Mouse (Mus musculus): Measurements from ENCODE around the gene Tmem217. TPM values are rescaled to one million over a fixed set of nuclear protein-coding genes. Genes with fewer than 3 reads are reported as not detected.
"Not testable (repeated sequence)": the region's sequence is repeated elsewhere in the genome, so short reads cannot be mapped to it uniquely, and the experiment has no call there.

Tmem217 gene
- total RNA-seq, 1 experiment = 0.31 TPM

DNA sequence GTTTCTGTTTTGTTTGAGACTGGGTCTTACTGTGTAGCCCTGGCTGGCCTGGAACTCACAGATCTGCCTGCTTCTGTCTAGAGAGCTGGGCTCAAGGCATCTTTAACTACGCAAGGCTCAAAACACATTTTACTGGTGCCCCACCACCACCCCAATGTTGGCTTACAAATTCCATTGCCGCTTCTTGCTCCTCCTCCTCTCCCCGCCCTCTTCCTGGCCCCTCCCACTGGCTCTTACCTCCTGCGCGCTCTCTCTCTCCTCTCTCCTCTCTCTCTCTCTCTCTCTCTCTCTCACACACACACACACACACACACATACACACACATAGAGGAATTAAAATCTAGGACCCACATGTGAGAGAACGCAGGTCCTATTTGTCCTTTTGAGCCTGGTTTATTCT, 21.7 kb downstream of the Tmem217 start:
- no peak overlapping the region for H3K9ac ChIP-seq (ENCODE audit: insufficient read depth, low read depth, low read length, poor library complexity, severe bottlenecking)
- H3K4me3 ChIP-seq (ENCODE audit: insufficient read depth in 1 of 2, low read depth in 1 of 2, low read length in 2 of 2, poor library complexity in 1 of 2, severe bottlenecking in 1 of 2) = no peak overlapping the region
- no peak for DNase-seq (ENCODE audit: low read depth, low spot score)
- no peak overlapping the region for H3K27ac ChIP-seq (ENCODE audit: insufficient read depth, low read depth, low read length, poor library complexity, severe bottlenecking)
- peaks cover 2 to 13% of the 10 kb centered on the region in 2 experiments; a peak in 2 of 4 replicates for H3K4me1 ChIP-seq (ENCODE audit: control insufficient read depth in 2 of 2, insufficient read depth in 2 of 2, low read length in 2 of 2, poor library complexity in 1 of 2)
- TF ChIP-seq ZNF384 (IDR thresholded peaks at IDR 0.05; ENCODE audit: low read depth, low read length) (no peak), HCFC1 (IDR thresholded peaks at IDR 0.05; ENCODE audit: borderline replicate concordance, insufficient read depth, low read length) (no peak), MAFK (IDR thresholded peaks at IDR 0.05; ENCODE audit: insufficient read depth, low read depth, low read length) (no peak), ZC3H11A (IDR thresholded peaks at IDR 0.05; ENCODE audit: borderline replicate concordance, low read depth, low read length) (no peak), CHD2 (IDR thresholded peaks at IDR 0.05; ENCODE audit: low read depth, low read length) (no peak)
- in situ Hi-C loops (cut with MboI; ENCODE audit: low sequenced_read_pairs in 2 of 2, unreplicated experiment in 2 of 2) = no loop called here
- H3K36me3 ChIP-seq (ENCODE audit: control insufficient read depth, insufficient read depth, low read length, poor library complexity, severe bottlenecking) = no peaks in the 10 kb centered on the region
- H3K9me3 ChIP-seq (ENCODE audit: control insufficient read depth, insufficient read depth, low read depth, low read length) = no peaks in the 10 kb centered on the region

DNA sequence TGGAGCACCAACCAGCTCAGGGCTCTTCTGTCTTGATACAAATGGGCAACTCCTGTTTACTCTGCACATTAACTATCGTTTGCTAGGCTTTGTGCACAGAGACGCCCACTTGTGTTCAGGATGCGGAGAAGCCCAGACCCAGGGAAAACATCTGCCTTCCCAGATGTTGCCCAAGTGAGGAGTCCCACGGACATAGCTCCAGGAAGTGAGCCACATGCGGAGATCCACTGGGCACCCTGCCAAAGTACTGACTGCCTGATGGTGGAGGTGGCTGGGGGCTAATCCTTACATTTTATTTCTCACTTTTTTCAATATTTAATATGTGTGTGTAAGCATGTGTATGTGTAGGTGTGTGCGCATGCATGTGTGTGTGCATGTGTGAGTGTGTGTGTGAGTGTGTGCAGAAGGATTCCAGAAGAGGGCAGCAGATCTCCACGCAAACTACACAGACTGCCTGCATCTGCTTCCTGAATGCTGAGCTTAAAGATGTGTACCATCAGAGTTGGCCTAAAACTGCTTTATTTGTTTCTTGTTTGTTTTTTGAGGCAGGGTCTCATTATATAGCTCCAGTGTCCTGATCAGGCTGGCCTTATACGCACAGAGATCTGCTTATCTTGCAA, 23.5 kb downstream of the Tmem217 start:
- Histone ChIP-seq H3K9me3 (ENCODE audit: control insufficient read depth, insufficient read depth, low read depth, low read length) (no peaks in the 10 kb centered on the region), H3K36me3 (ENCODE audit: control insufficient read depth, insufficient read depth, low read length, poor library complexity, severe bottlenecking) (no peaks in the 10 kb centered on the region), H3K27ac (ENCODE audit: insufficient read depth, low read depth, low read length, poor library complexity, severe bottlenecking) (no peak overlapping the region), H3K4me1 (ENCODE audit: control insufficient read depth in 2 of 2, insufficient read depth in 2 of 2, low read length in 2 of 2, poor library complexity in 1 of 2) (peaks cover 0 to 13% of the 10 kb centered on the region in 2 experiments; a peak in 2 of 4 replicates), H3K9ac (ENCODE audit: insufficient read depth, low read depth, low read length, poor library complexity, severe bottlenecking) (no peak overlapping the region), H3K4me3 (ENCODE audit: insufficient read depth in 1 of 2, low read depth in 1 of 2, low read length in 2 of 2, poor library complexity in 1 of 2, severe bottlenecking in 1 of 2) (no peak overlapping the region)
- in situ Hi-C loops (cut with MboI; ENCODE audit: low sequenced_read_pairs in 2 of 2, unreplicated experiment in 2 of 2) = no loop called here
- DNase-seq (ENCODE audit: low read depth, low spot score) = no peak
- TF ChIP-seq ZC3H11A (IDR thresholded peaks at IDR 0.05; ENCODE audit: borderline replicate concordance, low read depth, low read length) = peak; percentile 19; the same call in 1 of the 2 replicates
- TF ChIP-seq ZNF384 (IDR thresholded peaks at IDR 0.05; ENCODE audit: low read depth, low read length) = no peak
- no peak for TF ChIP-seq MAFK (IDR thresholded peaks at IDR 0.05; ENCODE audit: insufficient read depth, low read depth, low read length)
- TF ChIP-seq CHD2 (IDR thresholded peaks at IDR 0.05; ENCODE audit: low read depth, low read length) = no peak
- TF ChIP-seq HCFC1 (IDR thresholded peaks at IDR 0.05; ENCODE audit: borderline replicate concordance, insufficient read depth, low read length) = no peak

DNA sequence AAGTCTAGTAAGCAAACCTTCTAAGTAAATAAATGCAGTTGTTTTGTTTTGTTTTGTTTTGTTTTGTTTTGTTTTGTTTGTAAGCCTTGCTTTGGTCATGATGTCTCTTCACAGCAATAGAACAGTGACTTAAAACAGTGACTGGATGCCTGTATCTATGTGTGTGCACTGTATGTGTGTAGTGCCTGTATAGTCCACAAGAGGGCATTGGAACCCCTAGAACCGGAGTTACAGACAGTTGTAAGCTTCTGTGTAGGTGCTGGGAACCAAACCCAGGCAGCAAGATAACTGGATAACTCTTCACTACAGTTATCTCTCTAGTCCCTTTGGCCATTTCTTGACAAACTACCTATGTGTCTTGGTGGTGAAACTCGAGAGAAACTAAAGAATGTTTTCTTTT, 26.6 kb downstream of the Tmem217 start:
- in situ Hi-C loops (cut with MboI; ENCODE audit: low sequenced_read_pairs in 2 of 2, unreplicated experiment in 2 of 2) = no loop called here
- Histone ChIP-seq H3K27ac (ENCODE audit: insufficient read depth, low read depth, low read length, poor library complexity, severe bottlenecking) (no peak overlapping the region), H3K36me3 (ENCODE audit: control insufficient read depth, insufficient read depth, low read length, poor library complexity, severe bottlenecking) (no peaks in the 10 kb centered on the region), H3K9ac (ENCODE audit: insufficient read depth, low read depth, low read length, poor library complexity, severe bottlenecking) (no peak overlapping the region), H3K4me3 (ENCODE audit: insufficient read depth in 1 of 2, low read depth in 1 of 2, low read length in 2 of 2, poor library complexity in 1 of 2, severe bottlenecking in 1 of 2) (no peak overlapping the region), H3K9me3 (ENCODE audit: control insufficient read depth, insufficient read depth, low read depth, low read length) (no peaks in the 10 kb centered on the region), H3K4me1 (ENCODE audit: control insufficient read depth in 2 of 2, insufficient read depth in 2 of 2, low read length in 2 of 2, poor library complexity in 1 of 2) (peaks cover 0 to 2% of the 10 kb centered on the region in 2 experiments; a peak in 1 of 4 replicates)
- no peak for DNase-seq (ENCODE audit: low read depth, low spot score)
- no peak for TF ChIP-seq HCFC1 (IDR thresholded peaks at IDR 0.05; ENCODE audit: borderline replicate concordance, insufficient read depth, low read length)
- TF ChIP-seq ZC3H11A (IDR thresholded peaks at IDR 0.05; ENCODE audit: borderline replicate concordance, low read depth, low read length) = 0 out of 2 replicates have a peak, but pooled peaks have one; percentile 5

DNA sequence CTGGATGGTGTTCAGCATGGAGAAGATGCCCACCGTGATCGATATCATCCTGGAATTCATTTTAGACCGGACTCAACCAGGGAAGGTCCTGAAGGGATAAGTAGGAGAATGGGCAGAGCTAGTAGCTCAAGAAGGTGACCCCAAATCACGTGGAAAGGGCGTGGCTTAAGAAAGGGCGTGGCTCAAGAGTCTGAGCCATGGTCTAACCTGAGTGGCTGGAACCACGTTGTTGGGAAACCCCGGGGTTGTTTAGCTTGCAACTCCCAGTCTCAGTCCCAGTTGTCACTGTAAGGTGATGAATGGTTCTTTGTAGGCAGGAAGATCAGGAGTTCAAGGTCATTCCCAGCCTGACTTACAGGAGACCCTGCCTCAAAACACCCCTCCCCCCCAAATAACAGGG, 32.5 kb downstream of the Tmem217 start:
- no peak for TF ChIP-seq MAFK (IDR thresholded peaks at IDR 0.05; ENCODE audit: insufficient read depth, low read depth, low read length)
- TF ChIP-seq CHD2 (IDR thresholded peaks at IDR 0.05; ENCODE audit: low read depth, low read length) = no peak
- TF ChIP-seq ZNF384 (IDR thresholded peaks at IDR 0.05; ENCODE audit: low read depth, low read length) = no peak
- Histone ChIP-seq H3K9me3 (ENCODE audit: control insufficient read depth, insufficient read depth, low read depth, low read length) (no peaks in the 10 kb centered on the region), H3K27ac (ENCODE audit: insufficient read depth, low read depth, low read length, poor library complexity, severe bottlenecking) (0 out of 2 replicates have a peak overlapping the region, but pooled peaks have one; percentile 10), H3K4me3 (ENCODE audit: insufficient read depth in 1 of 2, low read depth in 1 of 2, low read length in 2 of 2, poor library complexity in 1 of 2, severe bottlenecking in 1 of 2) (peak overlapping the region; percentile 49 to 68), H3K4me1 (ENCODE audit: control insufficient read depth in 2 of 2, insufficient read depth in 2 of 2, low read length in 2 of 2, poor library complexity in 1 of 2) (peaks cover 0 to 11% of the 10 kb centered on the region in 2 experiments; a peak in 2 of 4 replicates), H3K9ac (ENCODE audit: insufficient read depth, low read depth, low read length, poor library complexity, severe bottlenecking) (peak overlapping the region; percentile 63; the same call in 1 of the 2 replicates), H3K36me3 (ENCODE audit: control insufficient read depth, insufficient read depth, low read length, poor library complexity, severe bottlenecking) (no peaks in the 10 kb centered on the region)
- in situ Hi-C loops (cut with MboI; ENCODE audit: low sequenced_read_pairs in 2 of 2, unreplicated experiment in 2 of 2) = loop anchor here in 1 of 2 experiments (10.0 kb wide), 1 partner anchor 145 kb away; no protein-coding TSS in a partner anchor
- no peak for DNase-seq (ENCODE audit: low read depth, low spot score)

DNA sequence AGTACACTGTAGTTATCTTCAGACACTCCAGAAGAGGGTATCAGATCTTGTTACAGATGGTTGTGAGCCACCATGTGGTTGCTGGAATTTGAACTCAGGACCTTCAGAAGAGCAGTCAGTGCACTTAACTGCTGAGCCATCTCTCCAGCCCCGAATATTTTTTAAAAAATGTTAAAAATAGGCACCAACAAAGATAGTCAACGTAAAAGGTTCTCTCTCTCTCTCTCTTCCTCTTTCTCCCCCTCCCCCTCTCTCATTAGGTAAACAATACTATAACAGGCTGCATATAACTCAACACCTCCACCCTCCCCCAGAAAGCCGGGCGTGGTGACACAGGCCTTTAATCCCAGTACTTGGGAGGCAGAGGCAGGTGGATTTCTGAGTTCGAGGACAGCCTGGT, 33.5 kb downstream of the Tmem217 start:
- Histone ChIP-seq H3K4me3 (ENCODE audit: insufficient read depth in 1 of 2, low read depth in 1 of 2, low read length in 2 of 2, poor library complexity in 1 of 2, severe bottlenecking in 1 of 2) (peak overlapping the region; percentile 49 to 68), H3K9ac (ENCODE audit: insufficient read depth, low read depth, low read length, poor library complexity, severe bottlenecking) (peak overlapping the region; percentile 63; the same call in 1 of the 2 replicates), H3K4me1 (ENCODE audit: control insufficient read depth in 2 of 2, insufficient read depth in 2 of 2, low read length in 2 of 2, poor library complexity in 1 of 2) (peaks cover 0 to 11% of the 10 kb centered on the region in 2 experiments; a peak in 2 of 4 replicates)
- H3K27ac ChIP-seq (ENCODE audit: insufficient read depth, low read depth, low read length, poor library complexity, severe bottlenecking); H3K9me3 ChIP-seq (ENCODE audit: control insufficient read depth, insufficient read depth, low read depth, low read length); DNase-seq (ENCODE audit: low read depth, low spot score); H3K36me3 ChIP-seq (ENCODE audit: control insufficient read depth, insufficient read depth, low read length, poor library complexity, severe bottlenecking): not testable (repeated sequence)
- in situ Hi-C loops (cut with MboI; ENCODE audit: low sequenced_read_pairs in 2 of 2, unreplicated experiment in 2 of 2) = loop anchor here in 1 of 2 experiments (10.0 kb wide), 1 partner anchor 144 kb away; no protein-coding TSS in a partner anchor
